Mouse (Mus musculus) lung, postnatal 25 days (tissue): ENCODE results near the gene Chad.

Experiments used
- DNase-seq: peaks from one replicate; pipeline ENCODE4 v3.0.0; 2022; ENCODE audit warnings: low spot score

Gene Chad

GRCm38 (mm10) chr11:94566534-94566933 is 1.7 kb downstream of the Chad start:
- DNase-seq, result no peak

DNA sequence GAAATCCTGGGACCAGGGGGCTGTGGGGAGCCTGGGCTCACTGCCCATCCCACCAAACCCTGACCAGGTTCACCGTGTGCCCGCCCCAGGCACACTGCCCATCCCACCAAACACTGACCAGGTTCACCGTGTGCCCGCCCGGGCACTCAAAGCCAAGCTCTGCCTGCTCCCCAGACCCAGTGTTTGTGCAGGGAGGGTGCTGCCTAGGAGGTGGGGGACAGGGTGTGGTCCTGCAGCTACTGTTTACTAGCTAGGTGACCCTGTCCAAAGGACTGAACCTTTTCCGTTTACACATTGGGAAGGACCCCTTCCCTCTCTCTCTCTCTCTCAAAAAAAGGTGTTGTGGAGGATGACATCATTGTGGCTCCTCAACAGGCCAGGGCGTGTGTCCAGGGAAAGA is 2.5 kb downstream of the Chad start:
- no peak for DNase-seq

- DNase-seq, result peak; percentile 63
Measured at GRCm38 (mm10) chr11:94570612-94571011, 5.8 kb downstream of the Chad start.

- no peak for DNase-seq
Measured at GRCm38 (mm10) chr11:94571850-94572249, 7.0 kb downstream of the Chad start.

DNA sequence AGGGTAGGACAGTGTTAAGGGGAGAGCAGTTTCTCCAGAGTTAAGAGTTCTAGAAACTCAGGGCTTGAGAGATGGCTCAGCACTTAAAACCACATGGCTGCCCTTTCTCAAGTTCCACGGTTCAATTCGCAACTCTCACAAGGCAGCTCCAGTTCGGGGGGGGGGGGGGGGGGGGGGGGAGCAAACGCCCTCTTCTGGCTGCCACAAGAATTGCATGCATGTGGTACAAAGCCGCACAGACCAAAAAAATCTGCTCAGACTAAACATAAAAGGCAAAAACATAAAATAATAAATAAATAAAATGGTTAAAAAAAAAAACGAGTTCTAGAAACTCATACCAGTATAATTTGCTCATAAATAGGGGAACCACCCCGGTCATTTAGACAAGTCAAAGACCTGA is 9.7 kb downstream of the Chad start:
- DNase-seq, result no peak

DNA sequence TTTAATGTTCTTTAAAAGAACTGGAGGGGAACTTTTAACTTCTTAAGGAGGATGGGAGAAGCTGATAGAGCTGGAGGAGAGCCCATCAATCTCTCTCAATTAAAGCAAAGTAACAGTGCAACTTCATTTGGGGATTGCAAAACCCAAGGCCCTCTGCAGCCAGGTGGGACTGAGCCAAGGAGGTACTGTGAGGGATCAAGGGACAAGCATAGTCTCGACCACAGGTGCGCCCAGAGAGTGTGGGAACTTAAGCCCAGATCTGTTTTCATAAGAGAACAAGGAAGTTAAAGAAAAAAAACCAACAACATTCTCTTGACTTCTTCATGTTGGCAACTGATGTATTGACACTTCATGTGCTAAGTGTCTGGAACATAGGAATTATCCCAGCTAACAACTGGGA is 10.2 kb downstream of the Chad start:
- peak; percentile 61 for DNase-seq

DNA sequence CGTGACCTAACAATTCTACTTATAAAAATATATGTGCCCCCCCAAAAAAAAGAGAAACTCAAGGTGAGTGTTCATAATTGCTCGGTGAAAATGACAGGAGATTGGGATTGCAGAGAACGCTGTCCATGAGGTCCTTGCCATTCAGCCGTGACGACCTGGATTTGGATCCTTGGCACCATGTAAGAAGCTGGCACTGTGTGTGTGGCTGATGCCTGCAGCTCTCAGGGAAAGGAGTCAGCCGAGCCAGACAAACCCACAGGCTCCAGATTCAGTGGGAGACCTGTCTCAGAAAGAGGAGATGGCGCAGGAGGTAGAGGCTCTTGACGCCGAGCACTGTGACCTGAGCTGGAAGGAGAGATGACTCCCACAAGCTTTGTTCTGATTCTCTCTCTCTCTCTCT is 11.5 kb downstream of the Chad start:
- no peak for DNase-seq

- DNase-seq, result no peak
Measured at GRCm38 (mm10) chr11:94580111-94580740, 15.4 kb downstream of the Chad start.

- DNase-seq, result no peak
Measured at GRCm38 (mm10) chr11:94585091-94585490, 20.2 kb downstream of the Chad start.

- DNase-seq, result no peak
Measured at GRCm38 (mm10) chr11:94587511-94587910, 22.7 kb downstream of the Chad start.

DNA sequence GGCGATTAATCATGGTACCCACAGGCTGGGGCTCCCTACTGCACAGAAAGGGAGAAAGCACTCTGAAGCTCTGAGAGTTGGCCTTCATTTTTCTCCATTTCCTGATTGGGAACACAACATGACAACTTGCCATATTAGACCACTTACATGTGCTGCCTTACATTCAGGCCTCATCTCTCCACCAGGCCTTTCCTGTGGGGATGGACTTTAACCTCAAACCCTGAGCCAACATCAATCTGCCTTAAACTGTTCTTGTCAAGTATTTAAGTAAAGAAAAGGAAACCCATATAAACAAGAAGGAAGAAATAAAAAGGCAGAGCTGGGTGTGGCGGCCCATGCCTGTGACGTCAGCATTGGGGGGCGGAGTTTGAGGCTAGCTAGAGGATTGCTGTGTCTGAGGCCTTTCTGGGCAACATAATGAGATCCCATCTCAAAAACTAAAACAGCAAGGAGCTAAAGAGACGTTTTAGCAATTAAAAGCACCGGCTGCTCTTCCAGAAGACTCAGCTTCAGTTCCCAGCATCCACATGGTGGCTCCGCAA is 31.5 kb downstream of the Chad start:
- DNase-seq, result peak; percentile 37

DNA sequence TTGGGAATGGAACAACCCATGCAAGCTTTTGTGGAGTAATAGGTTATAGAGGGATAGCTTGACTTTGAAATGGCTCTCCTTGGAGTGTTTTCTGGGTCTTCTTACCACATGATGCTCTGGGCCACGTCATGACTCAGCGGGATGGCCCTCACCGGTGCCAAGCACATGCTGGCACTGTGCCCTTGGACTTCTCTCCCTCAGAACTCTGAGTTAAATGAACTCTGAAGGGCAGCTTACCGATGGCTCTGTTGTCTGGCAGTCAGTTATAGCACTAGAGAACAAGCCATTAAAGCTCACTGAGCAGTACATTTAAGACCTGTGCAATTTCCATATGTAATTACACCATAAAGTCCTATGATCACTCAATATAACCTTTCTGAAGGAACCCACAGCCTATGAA is 32.5 kb downstream of the Chad start:
- no peak for DNase-seq

- DNase-seq, result no peak
Measured at GRCm38 (mm10) chr11:94598437-94599120, 33.7 kb downstream of the Chad start.

DNA sequence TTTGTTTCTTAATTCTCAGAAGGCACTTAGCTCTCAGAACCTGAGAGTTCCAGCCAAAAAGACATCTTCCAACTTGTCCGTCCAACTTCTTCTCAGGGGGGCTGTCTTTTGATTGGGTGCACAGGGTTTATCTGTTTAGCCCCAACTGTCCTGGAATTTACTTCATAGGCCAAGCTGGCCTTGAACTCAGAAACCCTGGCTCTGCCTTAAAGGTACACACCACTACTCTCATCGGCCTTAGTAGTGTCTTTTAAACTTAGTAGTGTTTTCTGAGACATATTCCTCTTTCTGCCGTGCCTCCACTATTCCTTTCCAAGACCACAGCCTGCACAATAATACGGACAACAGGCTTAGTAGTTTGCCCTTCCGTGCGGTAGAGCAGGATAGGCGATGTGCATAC is 35.6 kb downstream of the Chad start:
- DNase-seq, result no peak

- peak; percentile 84 for DNase-seq
Measured at GRCm38 (mm10) chr11:94601321-94602281, 36.8 kb downstream of the Chad start, which contains the start of gene Acsf2. Gene Acsf2 (minus strand): TSS chr11:94601871.

DNA sequence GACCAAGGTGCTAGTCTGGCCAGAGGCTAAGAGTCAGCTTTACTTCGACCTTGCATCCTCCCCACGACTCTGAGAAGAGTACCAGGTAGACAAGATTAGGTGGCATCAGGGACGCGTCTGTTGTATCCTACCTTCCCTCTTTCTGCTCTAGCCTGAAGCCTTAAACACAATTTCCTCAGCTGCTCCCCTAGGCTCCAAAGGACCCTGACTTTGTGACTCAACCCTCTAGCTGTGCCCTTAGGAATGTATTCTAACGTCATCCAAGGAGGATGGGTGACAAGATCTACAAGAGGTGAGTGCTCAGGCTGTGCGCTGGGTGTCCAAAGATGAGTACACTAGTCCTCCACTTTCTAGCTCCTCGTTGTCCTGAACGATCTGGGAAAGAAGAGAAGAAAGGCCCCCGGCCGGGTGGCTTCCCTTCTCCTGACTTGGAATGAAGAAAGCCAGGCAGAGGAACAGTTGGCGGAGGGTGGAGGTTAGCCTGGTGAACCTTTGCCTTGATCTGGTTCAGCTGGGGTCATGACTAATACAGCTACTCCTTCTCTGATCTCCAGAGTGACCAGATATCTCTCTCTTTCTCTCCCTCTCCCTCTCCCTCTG is 37.6 kb downstream of the Chad start:
- DNase-seq, result no peak

DNA sequence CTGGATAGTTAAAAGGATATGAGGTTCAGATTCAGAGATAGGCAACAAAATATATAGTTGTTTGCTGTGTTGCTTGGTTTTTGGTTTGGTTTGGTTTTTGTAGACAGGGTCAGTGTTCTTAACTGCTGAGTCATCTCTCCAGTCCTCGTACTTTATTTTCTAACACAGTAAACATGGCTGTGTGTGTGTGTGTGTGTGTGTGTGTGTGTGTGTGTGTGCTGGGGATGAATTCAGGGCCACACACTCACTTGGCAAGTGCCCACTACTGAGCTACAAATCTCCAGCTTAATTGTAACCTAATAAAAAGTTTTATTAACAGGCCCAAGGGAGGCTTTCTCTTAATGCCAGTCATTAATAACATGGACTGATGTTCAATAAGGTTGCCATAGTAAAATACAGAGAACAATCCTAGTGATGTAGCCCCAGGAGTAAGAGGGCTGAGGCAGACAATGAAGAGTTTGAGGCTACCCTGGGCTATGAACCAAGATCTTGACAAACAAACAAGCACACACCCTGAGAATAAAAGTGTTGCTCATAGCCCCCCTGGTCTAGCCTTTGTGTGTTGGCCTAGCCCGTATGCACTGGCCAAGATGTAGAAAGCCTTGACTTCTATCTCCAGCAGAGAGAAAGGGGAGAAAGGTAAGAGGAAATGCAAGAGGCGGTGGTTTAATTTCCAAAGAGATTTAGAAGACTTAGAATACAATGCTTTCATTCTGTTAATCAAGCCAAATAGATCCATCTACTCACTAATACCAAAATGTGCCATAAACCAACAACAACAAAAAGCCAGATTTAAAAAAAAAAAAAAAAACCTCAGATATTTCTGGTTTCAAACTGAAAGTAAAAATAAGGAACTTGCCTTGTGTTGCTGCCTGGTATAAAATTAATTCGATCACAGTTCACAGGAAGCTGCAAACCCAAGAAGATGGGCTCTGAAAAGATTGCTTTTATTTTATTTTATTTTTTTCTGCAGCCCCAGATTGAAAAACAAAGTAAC is 46.2 kb downstream of the Chad start:
- DNase-seq, result no peak

DNA sequence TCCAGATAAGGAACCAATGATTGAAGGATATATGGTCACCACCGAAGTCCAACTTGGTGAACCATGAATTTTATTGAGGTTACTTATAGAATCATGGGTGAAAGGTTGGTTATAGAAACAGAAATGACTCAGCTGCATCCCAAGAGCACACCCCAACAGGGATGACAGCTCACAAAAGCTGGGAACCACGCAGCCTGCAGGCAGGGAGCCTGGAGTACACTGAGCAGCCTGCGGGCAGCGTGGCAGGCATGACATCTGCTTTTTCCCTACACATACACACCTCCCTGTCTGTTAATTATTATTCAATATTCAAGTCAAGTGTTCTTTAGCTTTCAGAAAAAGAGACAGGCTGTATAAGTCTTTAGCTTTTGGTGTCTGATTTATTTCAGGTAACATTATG is 49.8 kb downstream of the Chad start:
- no peak for DNase-seq

- DNase-seq, result no peak
Measured at GRCm38 (mm10) chr11:94615494-94615893, 50.6 kb downstream of the Chad start.

DNA sequence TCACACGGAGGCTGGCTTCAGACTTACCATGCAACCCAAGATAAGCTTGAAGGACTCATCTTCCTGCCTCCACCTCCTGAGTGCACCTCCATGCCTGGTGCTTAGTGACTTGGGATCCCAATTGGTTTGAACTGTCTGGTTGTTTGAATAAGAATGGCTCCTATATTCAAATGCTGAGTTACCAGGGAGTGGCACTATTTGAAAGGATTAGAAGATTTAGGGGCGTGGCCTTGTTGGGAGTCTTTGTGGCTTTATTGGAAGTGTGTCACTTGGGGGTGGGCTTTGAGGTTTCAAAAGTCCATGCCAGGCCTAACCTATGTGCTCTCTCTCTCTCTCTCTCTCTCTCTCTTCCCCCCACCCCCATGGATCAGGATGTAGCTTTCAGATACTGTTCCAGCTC is 52.8 kb downstream of the Chad start:
- DNase-seq, result no peak
